Mouse (Mus musculus) midbrain, embryonic 13.5 days (tissue): ENCODE measurements around the gene Prpf38a. TPM values are rescaled to one million over a fixed set of nuclear protein-coding genes. Genes with fewer than 3 reads are reported as not detected.
A peak's percentile ranks its signal among the peaks of the same experiment; 100 is the strongest.

Experiments
- ATAC-seq: fragments of 200-750 bp; cut with Nextera tagmentation; 2 replicates; pipeline ENCODE4 v1.8.0; 2017; ENCODE audit warnings: mild to moderate bottlenecking, moderate TSS enrichment, moderate library complexity
- H3K27ac ChIP-seq: fragments of 300-500 bp; sonication (generic); 2 replicates; pipeline ENCODE4 v1.5.1; 2015; ENCODE audit warnings: inconsistent platforms, mild to moderate bottlenecking, moderate library complexity
- H3K27me3 ChIP-seq: fragments of 300-500 bp; sonication (generic); 2 replicates; pipeline ENCODE4 v1.6.1; 2015; ENCODE audit warnings: mild to moderate bottlenecking, inconsistent platforms
- H3K36me3 ChIP-seq: fragments of 300-500 bp; sonication (generic); 2 replicates; pipeline ENCODE4 v1.6.1; 2015; ENCODE audit warnings: mild to moderate bottlenecking, inconsistent platforms
- H3K4me1 ChIP-seq: fragments of 300-500 bp; sonication (generic); replicated peaks from 2 replicates; pipeline ENCODE4 v1.6.1; 2015; ENCODE audit warnings: inconsistent platforms
- H3K4me2 ChIP-seq: fragments of 300-500 bp; sonication (generic); replicated peaks from 2 replicates; pipeline ENCODE4 v1.6.1; 2015; ENCODE audit warnings: moderate library complexity, mild to moderate bottlenecking, inconsistent platforms
- H3K4me3 ChIP-seq: fragments of 300-500 bp; sonication (generic); replicated peaks from 2 replicates; pipeline ENCODE4 v1.5.1; 2015; ENCODE audit warnings: mild to moderate bottlenecking, inconsistent platforms
- H3K9ac ChIP-seq: fragments of 300-500 bp; sonication (generic); replicated peaks from 2 replicates; pipeline ENCODE4 v1.6.1; 2015; ENCODE audit warnings: mild to moderate bottlenecking, inconsistent platforms
- H3K9me3 ChIP-seq: fragments of 300-500 bp; sonication (generic); 2 replicates; pipeline ENCODE4 v1.6.1; 2016; ENCODE audit warnings: mild to moderate bottlenecking, inconsistent platforms
- WGBS: fragments of 180-500 bp; shearing (Covaris S2); methylation state at CpG from one replicate; pipeline ENCODE4 v1.1.7; 2015; 5-methylcytosine and 5-hydroxymethylcytosine counted together
- polyA plus RNA-seq: library from polyadenylated mRNA; unstranded; fragments of >200 nt; fragmentation: Nextera tagmentation; extraction: Ambion mirVana; gene quantifications from 2 replicates; pipeline ENCODE4 v1.2.1, GENCODE M21; 2015

Gene Prpf38a
- 93.4 and 104 TPM in 2 replicates for polyA plus RNA-seq

- ATAC-seq = peak; percentile 99
- H3K9me3 ChIP-seq = no peaks in the 10 kb centered on the region
- WGBS = under 1% methylated on average over 64 of the region's 64 CpGs
- peaks cover 28% of the 10 kb centered on the region for H3K4me1 ChIP-seq
- H3K4me2 ChIP-seq = peak within 1 kb of the TSS; percentile 74
- peaks cover 15% of the 10 kb centered on the region for H3K36me3 ChIP-seq
- peak within 1 kb of the TSS; percentile 78 for H3K9ac ChIP-seq
- H3K27me3 ChIP-seq = no peaks in the 10 kb centered on the region
- H3K27ac ChIP-seq = peak within 1 kb of the TSS; percentile 80
- peak within 1 kb of the TSS; percentile 89 for H3K4me3 ChIP-seq
Observed at GRCm38 (mm10) chr4:108578840-108579742, at the start of gene Prpf38a, which contains the start of gene Orc1. Gene Prpf38a (minus strand): TSS chr4:108579336. Gene Orc1 (plus strand): TSS chr4:108579423.

GRCm38 (mm10) chr4:108627066-108627465 is 47.9 kb upstream of the Prpf38a start:
- no peaks in the 10 kb centered on the region for H3K4me1 ChIP-seq
- H3K9me3 ChIP-seq = no peaks in the 10 kb centered on the region
- ATAC-seq = no peak
- H3K27ac ChIP-seq = no peak overlapping the region
- no peak overlapping the region for H3K4me3 ChIP-seq
- H3K4me2 ChIP-seq = no peak overlapping the region
- no peak overlapping the region for H3K9ac ChIP-seq
- peaks cover 82% of the 10 kb centered on the region for H3K36me3 ChIP-seq
- 93% methylated on average over 5 of the region's 5 CpGs for WGBS
- H3K27me3 ChIP-seq = no peaks in the 10 kb centered on the region

DNA sequence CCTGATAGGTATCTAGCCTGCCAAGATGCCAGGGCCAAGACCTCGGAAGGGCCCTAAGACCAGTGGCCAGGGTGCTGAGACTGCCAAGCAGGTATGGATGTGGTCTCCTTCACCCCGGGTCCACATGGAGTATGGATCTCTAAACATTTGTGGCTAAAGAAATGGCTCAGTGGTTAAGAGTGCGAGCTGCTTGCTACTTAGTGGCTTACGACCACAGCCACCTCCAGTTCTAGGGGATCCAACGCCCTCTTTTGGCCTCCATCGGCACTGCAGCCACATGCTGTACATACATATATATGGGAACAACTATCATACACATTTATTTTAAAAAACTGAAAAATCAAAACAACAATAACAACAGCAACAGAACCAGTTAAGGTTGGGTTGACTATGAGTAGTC is 42.4 kb upstream of the Prpf38a start:
- 98% methylated on average over 6 of the region's 6 CpGs for WGBS
- no peaks in the 10 kb centered on the region for H3K27me3 ChIP-seq

GRCm38 (mm10) chr4:108620536-108620935 is 41.4 kb upstream of the Prpf38a start:
- 16% methylated on average over 8 of the region's 8 CpGs for WGBS
- Histone ChIP-seq H3K9ac (peak overlapping the region; percentile 91), H3K27ac (peak overlapping the region; percentile 92), H3K27me3 (no peaks in the 10 kb centered on the region), H3K36me3 (peaks cover 17% of the 10 kb centered on the region), H3K9me3 (no peaks in the 10 kb centered on the region), H3K4me2 (peak overlapping the region; percentile 83), H3K4me1 (peaks cover 18% of the 10 kb centered on the region), H3K4me3 (peak overlapping the region; percentile 77)
- ATAC-seq = peak; percentile 10

More for the DNA sequence above, 42.4 kb upstream of the Prpf38a start:
- Histone ChIP-seq H3K4me1 (peaks cover 18% of the 10 kb centered on the region), H3K27ac (no peak overlapping the region), H3K4me2 (0 out of 2 replicates have a peak overlapping the region, but pooled peaks have one; percentile 83), H3K9me3 (no peaks in the 10 kb centered on the region), H3K4me3 (no peak overlapping the region), H3K9ac (no peak overlapping the region), H3K36me3 (peaks cover 27% of the 10 kb centered on the region)
- ATAC-seq = no peak

- H3K27ac ChIP-seq = peak within 1 kb of the TSS; percentile 92
- peak; percentile 93 for ATAC-seq
- H3K4me1 ChIP-seq = peaks cover 18% of the 10 kb centered on the region
- no peaks in the 10 kb centered on the region for H3K9me3 ChIP-seq
- under 1% methylated on average over 82 of the region's 86 CpGs for WGBS
- H3K4me2 ChIP-seq = peak within 1 kb of the TSS; percentile 83
- H3K27me3 ChIP-seq = no peaks in the 10 kb centered on the region
- peak within 1 kb of the TSS; percentile 91 for H3K9ac ChIP-seq
- H3K4me3 ChIP-seq = peak within 1 kb of the TSS; percentile 77
- peaks cover 9% of the 10 kb centered on the region for H3K36me3 ChIP-seq
Observed at GRCm38 (mm10) chr4:108619587-108620341, 40.6 kb upstream of the Prpf38a start, which contains the start of gene Cc2d1b. Gene Cc2d1b (plus strand): TSS chr4:108619940.

DNA sequence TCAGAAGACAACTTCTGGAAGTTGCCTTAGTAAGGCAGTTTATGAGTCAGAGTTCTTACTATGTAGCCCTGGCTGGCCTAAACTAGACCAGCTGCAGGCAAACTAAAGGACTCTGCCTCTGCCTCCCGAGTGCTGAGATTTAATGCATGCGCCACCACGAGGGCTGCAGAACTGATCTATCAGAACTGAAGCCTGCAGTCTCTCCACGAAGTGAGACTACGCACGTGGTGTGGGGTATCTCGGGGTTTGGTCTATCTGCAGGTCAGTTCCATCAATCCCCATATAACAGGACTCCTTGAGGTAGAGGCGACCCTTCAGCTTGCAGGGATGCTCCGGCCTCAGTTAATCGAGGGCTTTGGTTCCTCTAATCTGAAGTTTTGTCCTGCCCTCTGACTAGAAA is 40.0 kb upstream of the Prpf38a start:
- Histone ChIP-seq H3K9ac (peak overlapping the region; percentile 91), H3K9me3 (no peaks in the 10 kb centered on the region), H3K4me1 (peaks cover 18% of the 10 kb centered on the region), H3K27ac (peak overlapping the region; percentile 92), H3K27me3 (no peaks in the 10 kb centered on the region), H3K4me2 (peak overlapping the region; percentile 83), H3K36me3 (peaks cover 3% of the 10 kb centered on the region), H3K4me3 (peak overlapping the region; percentile 77)
- ATAC-seq = peak; percentile 72
- 1% methylated on average over 10 of the region's 10 CpGs for WGBS

DNA sequence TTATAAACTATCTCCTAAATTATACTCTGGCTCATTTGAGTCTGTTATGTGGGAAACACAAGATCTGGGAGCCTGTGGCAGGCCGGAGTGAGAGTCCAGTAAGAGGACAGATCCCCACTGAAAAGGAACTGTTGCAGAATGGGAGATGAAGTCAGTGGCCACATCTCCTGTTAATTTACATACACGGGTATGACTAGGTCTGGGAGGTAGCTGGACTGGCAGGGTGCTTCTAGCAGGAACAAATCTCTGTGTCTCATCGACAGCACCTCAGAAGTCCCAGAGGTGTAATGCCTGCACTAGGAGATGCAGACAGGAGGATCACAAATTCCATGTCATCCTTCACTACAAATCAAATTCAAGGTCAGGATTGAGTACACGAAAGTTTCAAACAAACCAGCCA is 39.5 kb upstream of the Prpf38a start:
- Histone ChIP-seq H3K36me3 (no peaks in the 10 kb centered on the region; the same call in none of the 2 replicates), H3K4me1 (peaks cover 18% of the 10 kb centered on the region), H3K27ac (no peak overlapping the region), H3K9me3 (no peaks in the 10 kb centered on the region), H3K9ac (peak overlapping the region; percentile 91; the same call in 1 of the 2 replicates), H3K27me3 (no peaks in the 10 kb centered on the region), H3K4me3 (peak overlapping the region; percentile 77), H3K4me2 (peak overlapping the region; percentile 83)
- WGBS = 69% methylated on average over 4 of the region's 4 CpGs
- no peak for ATAC-seq

DNA sequence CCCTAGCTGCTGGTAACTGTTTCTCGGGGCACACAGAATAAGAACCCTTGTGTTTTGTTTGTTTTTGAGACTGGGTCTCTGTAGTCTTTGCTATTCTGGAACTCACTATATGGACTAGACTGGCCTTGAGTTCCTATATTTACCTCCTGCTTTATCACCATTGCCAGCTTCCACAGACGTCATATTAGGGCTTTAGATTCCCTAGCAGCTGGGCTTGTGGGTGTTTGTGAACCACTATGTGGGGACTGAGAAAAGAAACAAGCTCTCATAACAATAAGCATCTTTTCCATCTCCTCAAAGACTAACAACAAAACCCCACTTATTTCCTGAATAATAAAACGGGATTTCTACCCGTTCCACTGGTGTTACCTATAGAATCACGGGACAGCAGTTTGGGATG is 31.8 kb upstream of the Prpf38a start:
- WGBS = 95% methylated on average over 5 of the region's 5 CpGs
- Histone ChIP-seq H3K4me1 (no peaks in the 10 kb centered on the region), H3K36me3 (0 out of 2 replicates have a peak, but pooled peaks cover 3% of the 10 kb centered on the region)

GRCm38 (mm10) chr4:108608651-108609050 is 29.5 kb upstream of the Prpf38a start:
- Histone ChIP-seq H3K36me3 (peaks cover 19% of the 10 kb centered on the region), H3K4me1 (no peaks in the 10 kb centered on the region), H3K9me3 (no peaks in the 10 kb centered on the region), H3K9ac (no peak overlapping the region), H3K4me3 (no peak overlapping the region), H3K27me3 (no peaks in the 10 kb centered on the region), H3K27ac (no peak overlapping the region), H3K4me2 (no peak overlapping the region)
- ATAC-seq = no peak
- 94% methylated on average over 3 of the region's 3 CpGs for WGBS

More for the DNA sequence above, 31.8 kb upstream of the Prpf38a start:
- H3K4me2 ChIP-seq = no peak overlapping the region
- no peak overlapping the region for H3K4me3 ChIP-seq
- no peaks in the 10 kb centered on the region for H3K27me3 ChIP-seq
- no peak overlapping the region for H3K27ac ChIP-seq
- ATAC-seq = no peak
- no peak overlapping the region for H3K9ac ChIP-seq
- no peaks in the 10 kb centered on the region for H3K9me3 ChIP-seq

DNA sequence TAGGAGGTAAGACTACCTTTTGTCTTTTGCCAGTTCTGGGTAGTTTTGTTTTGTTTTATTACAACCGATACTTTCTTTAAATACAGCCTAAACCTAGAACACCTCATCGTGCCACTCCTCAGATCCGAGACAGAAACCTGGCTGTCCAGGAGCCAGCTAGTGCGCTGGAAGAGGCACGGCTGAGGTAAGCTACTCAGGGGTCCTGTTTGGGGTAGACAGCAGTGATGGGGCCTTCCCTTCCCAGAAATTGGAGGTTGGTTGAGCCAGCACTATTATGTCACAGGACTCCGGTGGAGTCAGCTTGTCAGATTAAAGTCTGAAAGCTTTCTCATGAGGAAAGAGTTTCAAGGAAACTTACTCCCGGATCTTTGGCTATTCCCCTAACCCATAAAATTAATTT is 22.7 kb upstream of the Prpf38a start:
- Histone ChIP-seq H3K9ac (no peak overlapping the region), H3K4me2 (no peak overlapping the region), H3K36me3 (peaks cover 33% of the 10 kb centered on the region), H3K4me3 (no peak overlapping the region), H3K27me3 (no peaks in the 10 kb centered on the region), H3K9me3 (no peaks in the 10 kb centered on the region), H3K27ac (no peak overlapping the region), H3K4me1 (no peaks in the 10 kb centered on the region)
- WGBS = 97% methylated on average over 7 of the region's 7 CpGs
- no peak for ATAC-seq

- 90% methylated on average over 4 of the region's 4 CpGs for WGBS
- Histone ChIP-seq H3K9ac (no peak overlapping the region), H3K27me3 (no peaks in the 10 kb centered on the region), H3K4me3 (no peak overlapping the region), H3K4me2 (no peak overlapping the region), H3K4me1 (no peaks in the 10 kb centered on the region), H3K27ac (no peak overlapping the region), H3K36me3 (peaks cover 11% of the 10 kb centered on the region), H3K9me3 (no peaks in the 10 kb centered on the region)
- no peak for ATAC-seq
Observed at GRCm38 (mm10) chr4:108598306-108598705, 19.2 kb upstream of the Prpf38a start.

DNA sequence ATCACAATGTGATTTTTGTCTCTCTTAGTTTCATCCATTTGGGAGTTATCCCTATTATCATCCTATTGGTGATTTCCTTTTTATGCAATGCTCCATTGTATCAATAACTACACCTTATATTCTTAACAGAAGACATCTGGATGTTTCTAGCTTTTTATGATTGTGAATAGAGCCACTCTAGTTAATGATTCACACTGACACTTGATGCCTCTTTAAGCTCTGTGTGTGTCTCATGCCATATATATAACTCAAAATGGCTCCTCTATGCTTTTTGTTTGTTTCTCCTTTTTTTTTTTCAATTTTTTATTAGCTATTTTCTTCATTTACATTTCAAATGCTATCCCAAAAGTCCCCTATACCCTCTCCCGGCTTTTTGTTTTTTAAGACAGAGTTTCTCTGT is 16.6 kb upstream of the Prpf38a start:
- Histone ChIP-seq H3K4me2 (no peak overlapping the region), H3K4me1 (no peaks in the 10 kb centered on the region), H3K27me3 (no peaks in the 10 kb centered on the region), H3K36me3 (peaks cover 5% of the 10 kb centered on the region; the same call in 1 of the 2 replicates), H3K4me3 (no peak overlapping the region), H3K9ac (no peak overlapping the region), H3K9me3 (no peaks in the 10 kb centered on the region), H3K27ac (no peak overlapping the region)
- no peak for ATAC-seq
- WGBS = 87% methylated on average over 1 of the region's 1 CpGs
